Mouse (Mus musculus): ENCODE measurements at regions not wholly inside any gene's neighbourhood (a gene's known extent, or its start where the extent isn't known, plus 50 kb on each side); places are given as distances from the start of the nearest gene placed in this dataset.

GRCm38 (mm10) chr16:56396586-56396985, 81.1 kb upstream of the Abi3bp start:
- TF ChIP-seq CTCF (IDR thresholded peaks at IDR 0.05; ENCODE audit: borderline replicate concordance, insufficient read depth, low read depth, low read length) (no peak), POLR2A (IDR thresholded peaks at IDR 0.05; ENCODE audit: borderline replicate concordance, insufficient read depth, low read length) (no peak)
